Comparison of ENCODE assay signal across 13 mouse cellular contexts in genomic region chr7:131609677-131610076, GRCm38 (mm10). TPM values are rescaled to one million over a fixed set of nuclear protein-coding genes. Genes with fewer than 3 reads are reported as not detected.
DNase-seq lines count a peak whose midpoint lies in the region; ATAC-seq and TF ChIP-seq lines count a peak whose summit lies in the region.
"Had no signal": no experiment of that assay in that cellular context is flagged by ENCODE, and none has a peak within 500 bp of the region (broad histone marks: within the 10 kb centered on the region; RNA-seq: fewer than 3 reads in every experiment).

No protein-coding gene starts in this region.

- H3K27me3 ChIP-seq in lung, postnatal 0 days (replicated peaks; ENCODE audit: insufficient read depth, low read length), result no peaks in the 10 kb centered on the region
- H3K27me3 ChIP-seq in embryonic facial prominence, embryonic 14.5 days (replicated peaks; ENCODE audit: control insufficient read depth, insufficient read depth, low read length), result no peaks in the 10 kb centered on the region
- no peaks in the 10 kb centered on the region for H3K27me3 ChIP-seq in stomach, embryonic 15.5 days (replicated peaks)
- H3K27me3 ChIP-seq: liver, embryonic 15.5 days had no signal

- peak; percentile 22; the same call in 1 of the 2 replicates for TF ChIP-seq CTCF in lung, postnatal 0 days (IDR thresholded peaks at IDR 0.05)

- ATAC-seq in lung, postnatal 0 days, result no peak
- peak; percentile 67 for ATAC-seq in embryonic facial prominence, embryonic 14.5 days (ENCODE audit: low read depth)
- peak; percentile 27 for ATAC-seq in stomach, embryonic 15.5 days (ENCODE audit: insufficient read depth, low FRiP score, low read depth)
- ATAC-seq: forebrain, postnatal 0 days; intestine, postnatal 0 days had no signal

- no peak overlapping the region for H3K4me3 ChIP-seq in lung, postnatal 0 days (ENCODE audit: low read depth, low read length)
- no peak overlapping the region for H3K4me3 ChIP-seq in embryonic facial prominence, embryonic 14.5 days (ENCODE audit: low read depth, low read length)
- no peak overlapping the region for H3K4me3 ChIP-seq in stomach, embryonic 15.5 days (replicated peaks)
- H3K4me3 ChIP-seq: liver, embryonic 15.5 days had no signal

- no peak for TF ChIP-seq EP300 in lung, postnatal 0 days (IDR thresholded peaks at IDR 0.05)

- no peak overlapping the region for H3K9ac ChIP-seq in lung, postnatal 0 days (replicated peaks; ENCODE audit: low read depth)
- H3K9ac ChIP-seq in embryonic facial prominence, embryonic 14.5 days (ENCODE audit: low read depth, low read length), result no peak overlapping the region
- no peak overlapping the region for H3K9ac ChIP-seq in stomach, embryonic 15.5 days
- H3K9ac ChIP-seq: forebrain, postnatal 0 days; liver, embryonic 15.5 days had no signal

- H3K9me3 ChIP-seq in lung, postnatal 0 days (ENCODE audit: low read length), result no peaks in the 10 kb centered on the region
- H3K9me3 ChIP-seq in embryonic facial prominence, embryonic 14.5 days (ENCODE audit: control insufficient read depth, low read length), result no peaks in the 10 kb centered on the region
- no peaks in the 10 kb centered on the region for H3K9me3 ChIP-seq in stomach, embryonic 15.5 days
- H3K9me3 ChIP-seq: liver, embryonic 15.5 days had no signal

- WGBS in lung, postnatal 0 days, result 22% methylated on average over 7 of the region's 7 CpGs
- WGBS in embryonic facial prominence, embryonic 14.5 days, result 32% methylated on average over 7 of the region's 7 CpGs
- WGBS in stomach, embryonic 15.5 days, result 25% methylated on average over 7 of the region's 7 CpGs

- H3K4me2 ChIP-seq in lung, postnatal 0 days (replicated peaks; ENCODE audit: low read depth, low read length), result no peak overlapping the region
- H3K4me2 ChIP-seq in embryonic facial prominence, embryonic 14.5 days (ENCODE audit: low read depth, low read length), result no peak overlapping the region
- no peak overlapping the region for H3K4me2 ChIP-seq in stomach, embryonic 15.5 days
- H3K4me2 ChIP-seq: liver, embryonic 15.5 days had no signal

- no peaks in the 10 kb centered on the region for H3K4me1 ChIP-seq in lung, postnatal 0 days (ENCODE audit: insufficient read depth, low read depth, low read length)
- H3K4me1 ChIP-seq in embryonic facial prominence, embryonic 14.5 days (ENCODE audit: control insufficient read depth, insufficient read depth, low read length), result no peaks in the 10 kb centered on the region
- no peaks in the 10 kb centered on the region for H3K4me1 ChIP-seq in stomach, embryonic 15.5 days
- H3K4me1 ChIP-seq: liver, embryonic 15.5 days had no signal

- no peak for DNase-seq in lung, postnatal 0 days (ENCODE audit: low spot score)
- DNase-seq in lung, postnatal 25 days (ENCODE audit: low spot score), result no peak
- DNase-seq in ZHBTc4 (ENCODE audit: low read depth, low spot score), result peak; percentile 47
- DNase-seq in embryonic facial prominence, embryonic 14.5 days (ENCODE audit: low spot score), result peak; percentile 41
- DNase-seq in layer of hippocampus, postnatal 10 days (ENCODE audit: low spot score in 2 of 2), result no peak
- DNase-seq in thymus, postnatal 14 days, result no peak
- DNase-seq: cerebellum, adult 8-10 months; forebrain, postnatal 0 days; heart, adult 18-20 months; heart, postnatal 10 days had no signal

- no peak overlapping the region for H3K27ac ChIP-seq in lung, postnatal 0 days (ENCODE audit: low read length)
- no peak overlapping the region for H3K27ac ChIP-seq in embryonic facial prominence, embryonic 14.5 days (replicated peaks; ENCODE audit: low read depth, low read length)
- H3K27ac ChIP-seq in stomach, embryonic 15.5 days, result no peak overlapping the region
- H3K27ac ChIP-seq: liver, embryonic 15.5 days had no signal

- H3K36me3 ChIP-seq in lung, postnatal 0 days (ENCODE audit: insufficient read depth, low read length), result no peaks in the 10 kb centered on the region
- no peaks in the 10 kb centered on the region for H3K36me3 ChIP-seq in embryonic facial prominence, embryonic 14.5 days (ENCODE audit: control insufficient read depth, insufficient read depth, low read length)
- no peaks in the 10 kb centered on the region for H3K36me3 ChIP-seq in stomach, embryonic 15.5 days
- H3K36me3 ChIP-seq: liver, embryonic 15.5 days had no signal

RNA-seq across cellular contexts. Expression of gene Bub3, which starts 49.7 kb away (rescaled TPM):
- 92.6 and 101 TPM in 2 replicates for polyA plus RNA-seq in lung, postnatal 0 days (2015; fragmentation: Nextera tagmentation; extraction: Ambion mirVana)
- 157 and 183 TPM in 2 replicates for polyA plus RNA-seq in embryonic facial prominence, embryonic 14.5 days (2014; fragmentation: Nextera tagmentation; extraction: Ambion mirVana)
- 187 and 198 TPM in 2 replicates for polyA plus RNA-seq in stomach, embryonic 15.5 days (2015; fragmentation: Nextera tagmentation; extraction: Ambion mirVana)
- total RNA-seq in layer of hippocampus, postnatal 10 days (2021), result 10 to 100 TPM; 56.4 to 57.0 TPM

Comparison
In these comparisons a context has a peak if more than half of its experiments do, and no peak if none do; other contexts are left out.
1. DNase-seq: peak in ZHBTc4 (single experiment) and embryonic facial prominence, embryonic 14.5 days (single experiment); none in lung, postnatal 0 days (single experiment), lung, postnatal 25 days (single experiment), layer of hippocampus, postnatal 10 days (0 of 2) and thymus, postnatal 14 days (single experiment).